Mouse (Mus musculus): ENCODE results near the gene 1700016K19Rik. TPM values are rescaled to one million over a fixed set of nuclear protein-coding genes. Genes with fewer than 3 reads are reported as not detected.

1700016K19Rik gene
- polyA plus RNA-seq (2015; fragmentation: Nextera tagmentation; extraction: Ambion mirVana) = 4.8 and 5.5 TPM in 2 replicates

DNA sequence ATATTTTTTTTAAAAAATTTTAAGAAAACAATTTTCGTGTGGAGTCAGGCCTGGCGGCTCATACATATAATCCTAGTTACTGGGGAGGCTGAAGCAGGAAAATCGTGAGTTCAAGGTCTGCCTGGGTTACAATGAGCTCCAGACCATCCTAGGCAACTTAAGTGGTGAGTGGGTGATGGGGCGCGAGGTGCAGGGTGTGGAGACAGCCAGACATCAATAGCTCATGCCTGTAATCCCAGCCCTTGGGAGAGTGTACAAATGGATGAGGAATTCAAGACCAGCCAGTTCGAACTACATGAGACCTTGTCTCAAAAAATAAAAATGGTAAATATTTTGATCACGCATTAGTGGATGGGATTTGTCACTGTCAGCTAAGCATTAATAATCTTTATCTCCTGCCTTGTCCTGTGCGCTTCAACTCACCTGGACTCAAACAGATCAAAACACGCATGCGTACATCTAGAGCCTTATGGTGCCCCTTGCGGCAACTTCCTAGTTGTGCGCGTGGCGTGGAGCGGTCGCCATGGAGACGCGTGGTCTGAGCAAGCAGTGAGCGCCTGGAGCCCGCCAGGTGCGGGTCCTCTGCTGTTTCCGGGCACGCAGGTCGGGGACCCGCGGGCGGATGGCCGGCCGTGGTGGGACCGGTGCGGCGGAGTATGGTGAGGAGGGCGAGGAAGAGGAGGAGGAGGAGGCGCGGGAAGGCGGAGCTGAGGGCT is at the start of gene 1700016K19Rik:
1700016K19Rik (plus strand) TSS at position 473 of the 716 bp plus-strand sequence.
- Histone ChIP-seq H3K27ac (no peak within 1 kb of the TSS), H3K36me3 (replicated peaks) (no peaks in the 10 kb centered on the region), H3K4me3 (peak within 1 kb of the TSS; percentile 65), H3K4me2 (peak within 1 kb of the TSS; percentile 96), H3K9me3 (no peaks in the 10 kb centered on the region), H3K9ac (peak within 1 kb of the TSS; percentile 53), H3K27me3 (replicated peaks) (no peaks in the 10 kb centered on the region), H3K4me1 (peaks cover 9% of the 10 kb centered on the region)
- ATAC-seq (replicated peaks) = peak; percentile 93
- WGBS = 12% methylated on average over 36 of the region's 36 CpGs

DNA sequence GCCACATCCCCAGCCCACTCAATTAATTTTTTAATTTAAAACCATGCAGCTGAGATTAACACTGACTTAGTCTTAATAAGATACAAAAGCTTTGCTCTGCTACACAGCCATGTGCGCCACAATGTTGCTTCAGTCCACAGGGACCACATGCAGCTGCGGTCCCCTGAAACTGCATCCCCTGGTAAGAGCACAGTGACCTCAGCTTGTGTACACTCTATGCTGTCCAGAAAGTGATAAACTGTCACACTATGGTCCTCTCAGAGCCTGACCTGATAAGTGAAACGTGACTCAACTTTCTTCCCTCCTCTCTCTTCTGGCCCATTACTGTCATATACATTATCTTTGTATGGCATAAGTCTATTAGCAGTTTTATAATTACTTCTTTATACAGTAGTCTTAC is 49.3 kb upstream of the 1700016K19Rik start:
- no peaks in the 10 kb centered on the region for H3K36me3 ChIP-seq (replicated peaks)
- no peak overlapping the region for H3K9ac ChIP-seq
- H3K4me1 ChIP-seq = peaks cover 24% of the 10 kb centered on the region
- ATAC-seq (replicated peaks) = no peak
- no peak overlapping the region for H3K27ac ChIP-seq
- H3K4me3 ChIP-seq = no peak overlapping the region
- H3K4me2 ChIP-seq = no peak overlapping the region
- H3K9me3 ChIP-seq = no peaks in the 10 kb centered on the region
- WGBS = 71% methylated on average over 3 of the region's 3 CpGs
- H3K27me3 ChIP-seq (replicated peaks) = no peaks in the 10 kb centered on the region

DNA sequence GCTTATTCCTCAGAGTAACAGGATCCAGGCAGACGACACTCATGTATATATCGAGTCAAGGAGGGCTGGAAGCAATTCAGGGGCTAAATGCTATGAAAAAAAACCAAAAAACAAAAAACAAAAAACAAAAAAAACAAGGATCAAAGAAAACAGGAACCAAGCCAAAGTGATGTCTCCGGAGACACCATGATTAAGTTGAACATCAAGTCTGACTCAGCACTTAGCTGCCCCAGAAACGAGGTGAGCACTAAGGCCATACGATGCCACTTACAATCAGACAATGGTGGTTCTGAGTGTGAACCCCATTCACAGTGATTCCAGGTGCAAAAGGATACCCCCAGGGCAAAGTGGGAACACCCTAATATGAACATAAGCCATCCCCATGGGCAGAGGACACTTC is 47.8 kb upstream of the 1700016K19Rik start:
- Histone ChIP-seq H3K4me3 (no peak overlapping the region), H3K4me2 (no peak overlapping the region), H3K9ac (no peak overlapping the region), H3K9me3 (no peaks in the 10 kb centered on the region), H3K27me3 (replicated peaks) (no peaks in the 10 kb centered on the region), H3K36me3 (replicated peaks) (no peaks in the 10 kb centered on the region), H3K4me1 (peaks cover 10% of the 10 kb centered on the region), H3K27ac (no peak overlapping the region)
- WGBS = 82% methylated on average over 5 of the region's 5 CpGs
- ATAC-seq (replicated peaks) = no peak

DNA sequence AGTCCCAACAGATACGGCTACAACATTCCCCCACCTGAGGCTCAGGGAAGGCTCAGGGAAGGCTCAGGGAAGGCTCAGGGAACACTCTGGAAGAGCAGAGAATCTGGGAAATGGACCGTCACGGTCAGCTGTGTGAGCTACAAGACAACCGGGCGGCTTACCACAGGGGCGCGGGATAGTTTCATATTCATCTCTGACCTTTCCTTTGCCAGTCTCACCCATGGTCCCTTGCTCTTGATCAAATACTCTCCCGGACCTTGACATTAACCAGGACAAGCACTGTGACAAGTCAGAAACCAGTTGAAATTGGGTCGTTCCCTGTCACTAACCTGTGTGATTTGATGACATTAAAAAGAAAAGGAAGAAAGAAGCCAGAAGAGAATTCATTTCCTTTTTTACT is 44.8 kb upstream of the 1700016K19Rik start:
- Histone ChIP-seq H3K4me2 (no peak overlapping the region), H3K27ac (no peak overlapping the region), H3K36me3 (replicated peaks) (no peaks in the 10 kb centered on the region), H3K27me3 (replicated peaks) (no peaks in the 10 kb centered on the region), H3K4me3 (no peak overlapping the region), H3K9ac (no peak overlapping the region), H3K4me1 (no peaks in the 10 kb centered on the region), H3K9me3 (no peaks in the 10 kb centered on the region)
- 84% methylated on average over 9 of the region's 9 CpGs for WGBS
- no peak for ATAC-seq (replicated peaks)

DNA sequence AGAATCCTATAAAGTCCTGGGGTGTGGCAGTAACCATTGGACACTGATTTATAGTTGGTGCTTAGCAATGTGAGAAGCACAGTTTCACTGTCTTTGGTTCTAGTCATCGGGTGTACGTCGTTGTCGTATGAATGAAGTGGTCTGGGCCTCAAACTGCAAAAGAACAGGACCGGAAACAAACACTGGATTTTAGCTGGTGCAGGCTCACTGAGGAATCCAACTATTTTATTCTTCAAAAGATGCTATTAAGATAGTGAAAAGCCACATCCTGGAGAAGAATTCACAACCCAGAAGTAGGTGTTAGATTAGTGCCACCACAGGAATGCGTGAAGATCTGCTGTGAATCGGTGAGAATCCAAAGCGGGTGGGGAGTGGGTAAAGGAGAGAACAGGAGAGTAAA is 43.1 kb upstream of the 1700016K19Rik start:
- 68% methylated on average over 8 of the region's 8 CpGs for WGBS

DNA sequence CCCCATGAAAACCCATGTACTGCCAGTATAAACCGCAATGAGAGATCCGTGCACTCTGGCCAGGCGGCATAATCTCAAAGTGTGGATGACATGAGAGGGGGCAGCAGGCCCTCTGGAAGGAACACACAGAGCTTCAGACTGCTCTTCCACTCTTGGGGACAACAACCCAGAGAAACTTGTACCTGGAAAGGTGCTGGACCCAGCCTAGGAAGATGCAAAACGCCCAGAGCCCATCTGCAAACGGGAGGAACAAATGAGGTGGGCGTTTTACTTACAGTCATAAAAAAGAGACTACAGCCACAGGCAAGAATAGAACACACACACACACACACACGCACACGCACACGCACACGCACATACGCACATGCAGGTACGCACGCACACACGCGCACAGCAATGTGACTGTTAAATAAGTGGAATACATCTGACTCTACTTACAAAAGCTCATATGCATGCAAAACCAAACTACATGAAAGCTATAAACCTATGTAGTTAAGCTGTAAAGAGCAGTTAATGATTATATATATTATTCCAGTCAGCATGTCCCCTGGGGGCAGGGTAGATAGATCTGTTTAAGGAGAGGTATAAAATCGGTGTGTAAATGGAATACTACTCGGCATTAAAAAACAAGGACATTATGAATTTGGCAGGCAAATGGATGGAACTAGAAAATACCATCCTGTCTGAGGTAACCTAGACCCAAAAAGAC is 42.4 kb upstream of the 1700016K19Rik start:
- Histone ChIP-seq H3K9me3 (no peaks in the 10 kb centered on the region), H3K27me3 (replicated peaks) (no peaks in the 10 kb centered on the region), H3K4me1 (peaks cover 4% of the 10 kb centered on the region; the same call in 1 of the 2 replicates), H3K4me3 (no peak overlapping the region), H3K36me3 (replicated peaks) (no peaks in the 10 kb centered on the region), H3K4me2 (no peak overlapping the region), H3K9ac (no peak overlapping the region), H3K27ac (no peak overlapping the region)
- 93% methylated on average over 17 of the region's 17 CpGs for WGBS
- no peak for ATAC-seq (replicated peaks)

More for the DNA sequence above, 43.1 kb upstream of the 1700016K19Rik start:
- Histone ChIP-seq H3K36me3 (replicated peaks) (no peaks in the 10 kb centered on the region), H3K4me1 (no peaks in the 10 kb centered on the region), H3K27me3 (replicated peaks) (no peaks in the 10 kb centered on the region), H3K4me2 (no peak overlapping the region), H3K9ac (no peak overlapping the region), H3K4me3 (no peak overlapping the region), H3K9me3 (no peaks in the 10 kb centered on the region), H3K27ac (no peak overlapping the region)
- ATAC-seq (replicated peaks) = no peak

DNA sequence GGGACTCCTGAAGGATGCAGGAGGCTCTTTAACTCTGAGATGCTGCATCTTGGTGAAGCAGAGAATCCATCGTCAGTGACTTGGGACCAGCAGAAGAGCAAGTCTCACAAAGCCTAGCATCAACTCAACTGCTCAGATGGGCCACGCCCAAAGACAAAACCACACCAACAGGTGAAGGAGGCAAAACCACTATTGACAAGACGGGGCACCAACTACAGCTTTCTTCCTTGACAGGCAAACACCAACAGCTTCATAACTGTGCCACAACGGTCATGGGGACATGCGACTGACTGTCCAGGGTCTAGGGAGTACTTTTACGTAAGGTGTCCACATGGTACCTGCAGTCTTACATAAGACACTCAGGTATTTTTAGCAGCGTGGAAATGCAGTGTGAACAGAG is 37.9 kb upstream of the 1700016K19Rik start:
- WGBS = 86% methylated on average over 7 of the region's 7 CpGs
- H3K4me1 ChIP-seq = peaks cover 43% of the 10 kb centered on the region
- H3K4me2 ChIP-seq = no peak overlapping the region
- no peak for ATAC-seq (replicated peaks)
- H3K9me3 ChIP-seq = no peaks in the 10 kb centered on the region
- H3K4me3 ChIP-seq = no peak overlapping the region
- H3K36me3 ChIP-seq (replicated peaks) = no peaks in the 10 kb centered on the region
- H3K27me3 ChIP-seq (replicated peaks) = peaks cover 9% of the 10 kb centered on the region; the same call in 1 of the 2 replicates
- no peak overlapping the region for H3K27ac ChIP-seq
- H3K9ac ChIP-seq = no peak overlapping the region

DNA sequence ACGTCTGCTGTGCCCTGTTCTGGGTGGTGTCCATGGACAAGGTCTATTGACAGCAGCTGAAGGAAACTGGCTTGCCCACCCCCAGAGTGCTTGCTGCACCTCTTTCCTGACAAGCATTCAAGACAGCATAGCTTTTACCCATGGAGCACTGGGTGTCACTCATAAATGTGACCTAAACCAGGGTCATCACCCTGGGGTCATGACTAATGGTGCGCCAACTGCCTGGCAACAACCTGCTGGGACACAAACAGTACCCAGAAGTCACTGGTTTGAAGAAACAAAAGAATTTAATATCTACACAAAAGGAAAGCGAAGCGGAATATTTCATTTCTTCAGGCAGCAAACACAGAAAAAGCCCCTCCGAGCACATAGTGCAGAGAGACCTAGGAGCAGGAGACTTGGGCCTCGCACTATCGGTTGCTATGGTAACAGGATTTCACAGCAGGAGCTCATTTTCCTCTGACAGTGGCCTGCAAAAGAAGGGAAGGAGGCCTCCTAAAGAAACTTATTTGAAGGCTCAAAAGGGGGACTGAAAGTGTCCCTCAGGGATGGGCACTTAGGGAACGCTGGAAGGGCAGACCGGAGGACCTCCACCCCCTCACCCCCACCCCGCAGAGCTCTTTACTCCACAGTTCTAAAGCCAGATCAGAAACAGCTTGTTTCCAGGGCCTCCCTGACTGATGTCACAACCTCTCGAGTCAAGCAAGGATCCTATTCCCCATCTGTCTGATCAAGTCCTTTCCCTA is 35.8 kb upstream of the 1700016K19Rik start:
- Histone ChIP-seq H3K4me1 (peaks cover 47% of the 10 kb centered on the region), H3K4me3 (no peak overlapping the region), H3K27ac (peak overlapping the region; percentile 51), H3K27me3 (replicated peaks) (peaks cover 15% of the 10 kb centered on the region; the same call in 1 of the 2 replicates), H3K36me3 (replicated peaks) (no peaks in the 10 kb centered on the region), H3K9ac (no peak overlapping the region), H3K4me2 (peak overlapping the region; percentile 24), H3K9me3 (no peaks in the 10 kb centered on the region)
- 0 out of 2 replicates have a peak, but pooled peaks have one; percentile 59 for ATAC-seq (replicated peaks)
- 8% methylated on average over 11 of the region's 11 CpGs for WGBS

DNA sequence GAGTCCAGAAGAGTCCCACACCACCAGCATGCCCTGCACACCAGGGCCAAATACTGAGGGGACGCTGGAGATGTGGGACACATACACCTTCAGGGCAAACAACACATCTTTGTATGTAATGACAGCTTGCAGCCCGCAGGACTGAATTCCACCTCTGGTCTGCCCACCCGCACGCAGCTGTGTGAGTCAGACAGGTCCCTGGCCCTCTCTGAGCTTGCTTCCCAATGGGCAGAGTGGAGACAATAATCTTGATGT is 35.3 kb upstream of the 1700016K19Rik start:
- no peaks in the 10 kb centered on the region for H3K36me3 ChIP-seq (replicated peaks)
- H3K27me3 ChIP-seq (replicated peaks) = peaks cover 15% of the 10 kb centered on the region; the same call in 1 of the 2 replicates
- 0 out of 2 replicates have a peak, but pooled peaks have one; percentile 19 for ATAC-seq (replicated peaks)
- peak overlapping the region; percentile 24; the same call in 1 of the 2 replicates for H3K4me2 ChIP-seq
- WGBS = 17% methylated on average over 4 of the region's 4 CpGs
- H3K9ac ChIP-seq = no peak overlapping the region
- peaks cover 47% of the 10 kb centered on the region for H3K4me1 ChIP-seq
- H3K27ac ChIP-seq = peak overlapping the region; percentile 51; the same call in 1 of the 2 replicates
- H3K9me3 ChIP-seq = no peaks in the 10 kb centered on the region
- no peak overlapping the region for H3K4me3 ChIP-seq

DNA sequence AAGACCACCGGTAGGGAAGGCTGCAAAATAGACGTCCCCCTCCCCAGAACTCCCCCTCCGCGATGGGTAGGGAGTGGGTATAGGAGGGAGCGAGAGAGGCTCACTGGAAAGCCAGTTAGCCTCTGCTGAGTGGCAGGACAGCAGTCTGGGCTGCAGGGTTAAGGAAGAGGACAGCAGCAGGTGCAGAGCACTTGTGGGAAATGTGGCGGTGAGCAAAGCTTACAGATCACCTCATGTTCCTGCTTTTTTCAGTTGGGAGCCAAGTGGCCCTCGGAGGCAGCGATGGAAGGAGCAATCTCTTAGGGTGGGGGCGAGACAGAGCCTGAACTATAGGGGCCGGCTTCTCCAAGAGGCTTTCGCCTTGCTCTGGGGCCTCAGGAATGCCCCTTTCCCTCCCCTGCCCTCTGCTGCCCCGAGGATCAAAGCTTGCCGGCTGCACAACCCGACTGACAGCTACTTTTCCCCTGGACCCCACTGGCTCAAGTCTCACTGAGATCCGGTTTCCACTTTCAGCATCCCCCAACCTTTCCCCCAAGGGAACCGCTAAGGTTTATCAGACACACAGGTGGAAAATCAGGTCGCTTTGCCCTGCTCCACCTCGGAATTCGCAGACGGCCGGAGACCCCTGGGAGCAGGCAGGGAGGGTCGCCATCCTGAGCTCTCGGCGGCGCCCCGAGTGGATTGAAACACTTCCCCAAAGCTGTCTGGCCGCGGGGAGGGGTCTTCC is 33.9 kb upstream of the 1700016K19Rik start:
- H3K9ac ChIP-seq = peak overlapping the region; percentile 51
- H3K9me3 ChIP-seq = no peaks in the 10 kb centered on the region
- H3K27ac ChIP-seq = no peak overlapping the region
- ATAC-seq (replicated peaks) = no peak
- 4% methylated on average over 28 of the region's 28 CpGs for WGBS
- H3K36me3 ChIP-seq (replicated peaks) = no peaks in the 10 kb centered on the region
- H3K4me1 ChIP-seq = peaks cover 47% of the 10 kb centered on the region
- H3K4me2 ChIP-seq = peak overlapping the region; percentile 97
- H3K4me3 ChIP-seq = peak overlapping the region; percentile 57
- peaks cover 19% of the 10 kb centered on the region; the same call in 1 of the 2 replicates for H3K27me3 ChIP-seq (replicated peaks)

DNA sequence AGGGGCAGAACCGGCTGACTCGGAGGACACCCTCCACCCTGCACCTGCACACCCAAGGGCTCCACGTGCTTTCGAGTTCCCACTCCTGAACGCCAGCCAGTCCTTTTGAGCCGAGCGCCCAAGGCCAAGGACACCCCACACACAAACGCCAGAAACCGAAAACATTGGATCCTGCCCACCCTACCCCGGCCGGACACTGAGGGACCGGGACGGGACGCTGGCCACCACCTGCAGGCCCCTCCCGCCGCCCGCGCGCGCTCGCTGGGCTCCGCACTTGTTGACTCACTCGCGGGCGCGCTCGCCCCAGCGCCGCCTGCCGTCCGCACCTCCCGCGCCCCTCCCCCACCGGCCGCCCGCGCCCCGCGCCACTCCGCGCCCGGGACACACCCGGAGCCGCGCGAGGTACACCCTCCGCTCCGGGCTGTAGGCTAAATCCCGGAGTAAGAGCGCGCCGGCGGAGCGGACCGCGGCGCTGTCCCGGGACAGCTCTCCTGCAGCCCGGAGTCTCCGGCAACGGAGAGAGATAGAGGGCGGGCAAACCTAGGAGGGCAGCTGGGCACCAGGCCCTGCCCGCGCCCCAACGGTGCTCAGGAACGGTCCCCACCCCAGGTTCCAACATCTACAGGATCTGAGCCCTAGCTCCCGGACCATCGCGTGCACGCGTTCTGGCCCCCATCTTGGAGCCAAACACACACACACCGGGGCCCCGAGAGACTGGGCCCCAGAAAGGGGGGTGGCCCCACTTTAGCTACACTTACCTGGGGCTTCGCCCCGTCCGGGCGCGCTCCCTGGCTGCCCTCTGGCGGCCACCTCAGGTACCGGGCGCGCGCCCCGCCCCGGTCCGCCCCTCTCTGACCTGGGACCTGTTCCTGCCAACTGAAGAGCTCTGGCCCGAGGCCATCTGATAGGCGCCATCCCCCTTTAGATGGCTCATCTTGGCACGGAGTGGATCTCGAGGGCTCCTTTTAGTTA is 33.0 kb upstream of the 1700016K19Rik start:
- Histone ChIP-seq H3K9ac (peak overlapping the region; percentile 51), H3K27ac (0 out of 2 replicates have a peak overlapping the region, but pooled peaks have one; percentile 45), H3K4me2 (peak overlapping the region; percentile 97), H3K4me3 (peak overlapping the region; percentile 57), H3K36me3 (replicated peaks) (no peaks in the 10 kb centered on the region), H3K4me1 (peaks cover 47% of the 10 kb centered on the region), H3K9me3 (no peaks in the 10 kb centered on the region), H3K27me3 (replicated peaks) (peaks cover 19% of the 10 kb centered on the region; the same call in 1 of the 2 replicates)
- peak; percentile 51 for ATAC-seq (replicated peaks)
- under 1% methylated on average over 90 of the region's 90 CpGs for WGBS

All from midbrain, embryonic 15.5 days (tissue).